Mouse (Mus musculus): ENCODE data around the gene Acacb. TPM values are rescaled to one million over a fixed set of nuclear protein-coding genes. Genes with fewer than 3 reads are reported as not detected.
A peak's percentile ranks its signal among the peaks of the same experiment; 100 is the strongest.

Gene Acacb
- polyA plus RNA-seq, 1 experiment from 2014 or later, result 2.3 TPM

DNA sequence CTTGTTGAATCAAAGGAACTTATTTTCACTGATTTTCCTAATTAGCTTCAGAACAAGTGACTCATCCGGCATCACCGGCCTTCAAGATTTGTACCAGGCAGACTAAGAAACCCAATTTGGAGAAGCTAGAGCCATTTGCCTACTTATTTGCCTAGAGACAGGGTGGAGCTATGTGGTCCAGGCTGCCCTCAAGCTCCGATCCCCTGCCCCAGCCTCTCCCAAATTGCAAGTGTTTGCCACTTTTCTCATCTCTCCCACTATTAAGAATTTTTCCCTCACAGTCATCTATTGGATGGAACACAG is 139.0 kb downstream of the Acacb start:
- no peak for ATAC-seq (ENCODE audit: low read depth)
- H3K36me3 ChIP-seq (ENCODE audit: control insufficient read depth, insufficient read depth, low read length), result no peaks in the 10 kb centered on the region
- no peak overlapping the region for H3K4me3 ChIP-seq (ENCODE audit: low read length)
- no peak overlapping the region for H3K4me2 ChIP-seq (ENCODE audit: low read depth, low read length)
- no peaks in the 10 kb centered on the region for H3K4me1 ChIP-seq (replicated peaks; ENCODE audit: control insufficient read depth, insufficient read depth, low read length)
- H3K9ac ChIP-seq (ENCODE audit: low read length), result no peak overlapping the region
- H3K9me3 ChIP-seq (ENCODE audit: control insufficient read depth, low read length), result no peaks in the 10 kb centered on the region
- no peak overlapping the region for H3K27ac ChIP-seq (ENCODE audit: low read length)
- H3K27me3 ChIP-seq (ENCODE audit: control insufficient read depth, insufficient read depth, low read depth, low read length), result no peaks in the 10 kb centered on the region
- WGBS, result 89% methylated on average over 3 of the region's 3 CpGs

- H3K36me3 ChIP-seq (ENCODE audit: control insufficient read depth, insufficient read depth, low read length), result no peaks in the 10 kb centered on the region
- H3K4me1 ChIP-seq (replicated peaks; ENCODE audit: control insufficient read depth, insufficient read depth, low read length), result no peaks in the 10 kb centered on the region
- no peaks in the 10 kb centered on the region for H3K27me3 ChIP-seq (ENCODE audit: control insufficient read depth, insufficient read depth, low read depth, low read length)
- no peak overlapping the region for H3K27ac ChIP-seq (ENCODE audit: low read length)
- no peak for ATAC-seq (ENCODE audit: low read depth)
- H3K4me3 ChIP-seq (ENCODE audit: low read length), result no peak overlapping the region
- H3K9ac ChIP-seq (ENCODE audit: low read length), result no peak overlapping the region
- H3K4me2 ChIP-seq (ENCODE audit: low read depth, low read length), result no peak overlapping the region
- H3K9me3 ChIP-seq (ENCODE audit: control insufficient read depth, low read length), result no peaks in the 10 kb centered on the region
- WGBS, result 69% methylated on average over 4 of the region's 4 CpGs
Measured at GRCm38 (mm10) chr5:114286102-114286501, 139.8 kb downstream of the Acacb start.

GRCm38 (mm10) chr5:114286872-114287571 is 140.7 kb downstream of the Acacb start:
- H3K36me3 ChIP-seq (ENCODE audit: control insufficient read depth, insufficient read depth, low read length), result no peaks in the 10 kb centered on the region
- no peak overlapping the region for H3K9ac ChIP-seq (ENCODE audit: low read length)
- 59% methylated on average over 16 of the region's 16 CpGs for WGBS
- H3K27ac ChIP-seq (ENCODE audit: low read length), result no peak overlapping the region
- no peak overlapping the region for H3K4me2 ChIP-seq (ENCODE audit: low read depth, low read length)
- H3K4me3 ChIP-seq (ENCODE audit: low read length), result no peak overlapping the region
- H3K9me3 ChIP-seq (ENCODE audit: control insufficient read depth, low read length), result no peaks in the 10 kb centered on the region
- no peaks in the 10 kb centered on the region for H3K27me3 ChIP-seq (ENCODE audit: control insufficient read depth, insufficient read depth, low read depth, low read length)
- H3K4me1 ChIP-seq (replicated peaks; ENCODE audit: control insufficient read depth, insufficient read depth, low read length), result no peaks in the 10 kb centered on the region
- ATAC-seq (ENCODE audit: low read depth), result no peak

DNA sequence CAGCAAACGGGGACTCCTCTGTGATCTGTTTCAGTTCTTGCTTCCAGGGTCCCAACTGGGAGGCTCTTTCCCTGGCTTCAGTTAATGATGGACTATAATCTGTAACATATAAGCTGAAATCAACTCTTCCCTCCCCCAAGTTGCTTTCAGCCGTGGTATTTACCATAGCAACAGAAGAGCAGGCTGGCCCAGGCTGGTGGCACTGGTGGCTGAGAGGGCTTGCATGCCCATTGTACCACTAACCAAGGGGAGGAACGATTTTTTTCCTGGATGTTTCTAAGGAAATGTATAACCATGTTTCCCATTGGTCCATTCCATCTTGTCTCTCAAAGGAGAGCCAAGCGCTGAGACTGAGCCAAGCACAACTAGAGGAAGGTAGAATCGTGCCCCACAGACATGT is 142.1 kb downstream of the Acacb start:
- 71% methylated on average over 5 of the region's 5 CpGs for WGBS
- ATAC-seq (ENCODE audit: low read depth), result no peak

GRCm38 (mm10) chr5:114288874-114289273 is 142.5 kb downstream of the Acacb start, which contains the start of gene Myo1h:
Gene Myo1h, plus strand, starts transcription at chr5:114289166.
- Histone ChIP-seq H3K9me3 (ENCODE audit: control insufficient read depth, low read length) (no peaks in the 10 kb centered on the region), H3K27me3 (ENCODE audit: control insufficient read depth, insufficient read depth, low read depth, low read length) (no peaks in the 10 kb centered on the region), H3K4me1 (replicated peaks; ENCODE audit: control insufficient read depth, insufficient read depth, low read length) (no peaks in the 10 kb centered on the region), H3K36me3 (ENCODE audit: control insufficient read depth, insufficient read depth, low read length) (no peaks in the 10 kb centered on the region), H3K27ac (ENCODE audit: low read length) (no peak within 1 kb of the TSS), H3K4me2 (ENCODE audit: low read depth, low read length) (no peak within 1 kb of the TSS), H3K9ac (ENCODE audit: low read length) (no peak within 1 kb of the TSS), H3K4me3 (ENCODE audit: low read length) (no peak within 1 kb of the TSS)
- WGBS, result 31% methylated on average over 13 of the region's 13 CpGs
- ATAC-seq (ENCODE audit: low read depth), result peak; percentile 51; the same call in 1 of the 2 replicates

More for the DNA sequence above, 142.1 kb downstream of the Acacb start:
- Histone ChIP-seq H3K4me1 (replicated peaks; ENCODE audit: control insufficient read depth, insufficient read depth, low read length) (no peaks in the 10 kb centered on the region), H3K4me3 (ENCODE audit: low read length) (no peak overlapping the region), H3K27ac (ENCODE audit: low read length) (no peak overlapping the region), H3K36me3 (ENCODE audit: control insufficient read depth, insufficient read depth, low read length) (no peaks in the 10 kb centered on the region), H3K4me2 (ENCODE audit: low read depth, low read length) (no peak overlapping the region), H3K27me3 (ENCODE audit: control insufficient read depth, insufficient read depth, low read depth, low read length) (no peaks in the 10 kb centered on the region), H3K9me3 (ENCODE audit: control insufficient read depth, low read length) (no peaks in the 10 kb centered on the region), H3K9ac (ENCODE audit: low read length) (no peak overlapping the region)

GRCm38 (mm10) chr5:114290004-114290403 is 143.7 kb downstream of the Acacb start:
- Histone ChIP-seq H3K27ac (ENCODE audit: low read length) (no peak overlapping the region), H3K36me3 (ENCODE audit: control insufficient read depth, insufficient read depth, low read length) (no peaks in the 10 kb centered on the region), H3K4me2 (ENCODE audit: low read depth, low read length) (no peak overlapping the region), H3K4me3 (ENCODE audit: low read length) (no peak overlapping the region), H3K9me3 (ENCODE audit: control insufficient read depth, low read length) (no peaks in the 10 kb centered on the region), H3K9ac (ENCODE audit: low read length) (no peak overlapping the region), H3K27me3 (ENCODE audit: control insufficient read depth, insufficient read depth, low read depth, low read length) (no peaks in the 10 kb centered on the region), H3K4me1 (replicated peaks; ENCODE audit: control insufficient read depth, insufficient read depth, low read length) (no peaks in the 10 kb centered on the region)
- ATAC-seq (ENCODE audit: low read depth), result no peak
- WGBS, result 72% methylated on average over 3 of the region's 3 CpGs

DNA sequence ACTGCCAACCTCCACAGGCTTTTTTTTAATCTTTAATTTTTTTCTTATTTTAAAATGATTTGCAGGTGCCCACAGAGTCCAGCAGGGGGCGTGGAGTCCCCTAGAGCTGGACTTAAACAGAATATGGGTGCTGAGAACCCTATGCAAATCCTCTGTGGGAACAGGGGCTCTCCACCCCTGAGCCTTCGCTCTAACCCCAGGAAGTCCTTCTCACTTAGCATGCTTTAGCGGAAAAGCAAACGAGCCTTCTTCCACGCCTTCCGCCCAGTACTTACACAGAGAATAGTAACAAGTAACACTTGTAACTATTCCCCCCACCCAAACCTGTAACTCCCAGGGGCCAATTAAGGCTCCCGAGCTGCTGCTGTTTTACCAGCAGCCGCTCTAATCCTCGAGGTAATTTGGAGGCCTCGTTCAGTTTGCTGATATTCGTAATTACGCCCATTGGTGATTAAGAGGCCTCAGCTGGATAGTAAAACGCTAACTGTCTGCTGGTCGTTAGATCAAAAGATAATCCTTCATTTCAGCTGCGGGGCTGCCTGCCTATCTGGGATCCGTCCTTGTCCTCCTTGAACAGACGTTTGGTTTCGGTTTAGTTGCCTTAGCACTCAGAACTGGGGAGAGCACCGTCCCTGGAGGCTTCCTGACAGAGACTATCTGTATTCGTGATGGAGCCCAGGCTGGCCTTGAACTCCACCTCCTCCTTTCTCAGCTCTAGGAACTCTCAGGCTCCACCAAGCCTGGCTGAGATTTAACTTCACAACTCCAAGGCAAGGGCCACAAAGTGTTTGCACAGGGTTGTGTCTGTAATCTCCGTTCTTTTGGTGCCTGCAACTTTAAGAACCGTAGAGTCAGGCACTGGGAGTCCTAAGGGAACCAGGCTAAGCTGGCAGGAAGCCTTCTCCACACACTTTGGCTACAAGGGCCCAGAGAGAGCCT is 150.6 kb downstream of the Acacb start:
- Histone ChIP-seq H3K4me3 (ENCODE audit: low read length) (no peak overlapping the region), H3K9ac (ENCODE audit: low read length) (no peak overlapping the region), H3K4me1 (replicated peaks; ENCODE audit: control insufficient read depth, insufficient read depth, low read length) (peaks cover 4% of the 10 kb centered on the region; the same call in 1 of the 2 replicates), H3K9me3 (ENCODE audit: control insufficient read depth, low read length) (no peaks in the 10 kb centered on the region), H3K27me3 (ENCODE audit: control insufficient read depth, insufficient read depth, low read depth, low read length) (no peaks in the 10 kb centered on the region), H3K36me3 (ENCODE audit: control insufficient read depth, insufficient read depth, low read length) (no peaks in the 10 kb centered on the region), H3K4me2 (ENCODE audit: low read depth, low read length) (no peak overlapping the region), H3K27ac (ENCODE audit: low read length) (no peak overlapping the region)
- 0 out of 2 replicates have a peak, but pooled peaks have one; percentile 12 for ATAC-seq (ENCODE audit: low read depth)
- 20% methylated on average over 22 of the region's 22 CpGs for WGBS

DNA sequence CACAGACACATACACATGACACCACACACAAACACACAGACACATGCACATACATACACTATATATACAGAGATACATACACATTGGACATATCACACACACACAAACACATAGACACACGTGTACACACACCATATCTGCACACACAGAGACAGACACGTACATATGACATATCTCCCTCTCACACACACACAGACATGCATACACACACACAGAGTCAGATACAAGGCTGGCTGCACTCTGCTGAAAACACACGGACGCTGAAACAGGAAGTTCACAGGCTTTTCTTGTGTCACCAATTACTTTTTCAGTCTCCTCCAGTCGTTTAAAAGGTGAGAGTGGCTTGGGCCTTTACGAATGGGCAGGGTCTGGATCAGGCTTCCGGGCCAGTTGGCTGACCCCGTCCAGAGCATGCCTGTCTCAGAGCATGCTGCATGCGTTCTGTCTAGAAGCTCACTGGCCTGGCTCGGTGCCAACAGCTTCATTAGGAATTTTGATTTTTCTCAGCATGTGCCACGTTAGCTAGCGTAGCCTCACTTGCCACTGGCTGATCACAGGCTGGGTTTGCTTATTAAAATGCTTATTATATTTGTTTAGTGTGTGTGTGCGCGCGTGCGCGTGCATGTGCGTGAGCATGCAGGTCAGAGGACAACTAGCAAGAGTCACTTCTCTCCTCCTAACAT is 152.0 kb downstream of the Acacb start:
- H3K27me3 ChIP-seq (ENCODE audit: control insufficient read depth, insufficient read depth, low read depth, low read length), result no peaks in the 10 kb centered on the region
- H3K4me2 ChIP-seq (ENCODE audit: low read depth, low read length), result no peak overlapping the region
- H3K9ac ChIP-seq (ENCODE audit: low read length), result no peak overlapping the region
- no peaks in the 10 kb centered on the region for H3K9me3 ChIP-seq (ENCODE audit: control insufficient read depth, low read length)
- H3K27ac ChIP-seq (ENCODE audit: low read length), result no peak overlapping the region
- no peaks in the 10 kb centered on the region for H3K36me3 ChIP-seq (ENCODE audit: control insufficient read depth, insufficient read depth, low read length)
- ATAC-seq (ENCODE audit: low read depth), result no peak; the same call in 1 of the 2 replicates
- no peak overlapping the region for H3K4me3 ChIP-seq (ENCODE audit: low read length)
- peaks cover 4% of the 10 kb centered on the region; the same call in 1 of the 2 replicates for H3K4me1 ChIP-seq (replicated peaks; ENCODE audit: control insufficient read depth, insufficient read depth, low read length)
- WGBS, result 44% methylated on average over 18 of the region's 18 CpGs

Measured in lung, embryonic 16.5 days (tissue).